Mouse (Mus musculus): Measurements from ENCODE around the gene Cdadc1. TPM values are rescaled to one million over a fixed set of nuclear protein-coding genes. Genes with fewer than 3 reads are reported as not detected.
"Not testable (repeated sequence)": the region's sequence is repeated elsewhere in the genome, so short reads cannot be mapped to it uniquely, and the experiment has no call there.

The Cdadc1 gene
- total RNA-seq, 2 experiments from 2014 or later, result 42.0 to 49.1 TPM

GRCm38 (mm10) chr14:59614149-59614548 lies 16.4 kb upstream of the Cdadc1 start:
- DNase-seq (ENCODE audit: low spot score in 2 of 2), result not testable (repeated sequence)

GRCm38 (mm10) chr14:59612920-59613625 lies 15.3 kb upstream of the Cdadc1 start:
- DNase-seq (ENCODE audit: low spot score in 2 of 2), result peak; percentile 81

GRCm38 (mm10) chr14:59607021-59607420 lies 9.3 kb upstream of the Cdadc1 start:
- DNase-seq (ENCODE audit: low spot score in 2 of 2), result no peak

- DNase-seq (ENCODE audit: low spot score in 2 of 2), result peak; percentile 76 to 78
These were observed 8.1 kb upstream of the Cdadc1 start for GRCm38 (mm10) chr14:59605671-59606353.

GRCm38 (mm10) chr14:59604002-59604645 lies 6.4 kb upstream of the Cdadc1 start:
- peak in 1 of 2 experiments; percentile 46 for DNase-seq (ENCODE audit: low spot score in 2 of 2)

DNA sequence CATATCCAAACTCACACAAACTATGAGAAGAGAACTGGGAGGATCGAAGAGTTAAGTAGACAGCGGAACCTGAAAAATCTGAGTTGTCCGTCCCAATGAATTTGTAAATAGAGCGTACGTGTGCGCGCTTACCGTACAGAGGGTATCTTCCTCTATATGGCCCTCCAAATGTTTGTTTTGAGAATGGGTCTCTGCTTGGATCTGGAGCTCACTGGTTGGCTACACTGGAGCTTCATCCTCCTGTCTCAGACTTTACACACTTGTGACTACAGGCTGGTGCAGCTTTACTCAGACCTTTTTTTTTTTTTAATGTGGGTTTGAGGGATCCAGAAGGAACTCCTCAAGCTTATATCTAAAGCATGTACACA lies 485 bp upstream of the Cdadc1 start:
- DNase-seq (ENCODE audit: low spot score in 2 of 2), result no peak

- DNase-seq (ENCODE audit: low spot score in 2 of 2), result no peak
These were observed 2.8 kb downstream of the Cdadc1 start for GRCm38 (mm10) chr14:59594988-59595387.

DNA sequence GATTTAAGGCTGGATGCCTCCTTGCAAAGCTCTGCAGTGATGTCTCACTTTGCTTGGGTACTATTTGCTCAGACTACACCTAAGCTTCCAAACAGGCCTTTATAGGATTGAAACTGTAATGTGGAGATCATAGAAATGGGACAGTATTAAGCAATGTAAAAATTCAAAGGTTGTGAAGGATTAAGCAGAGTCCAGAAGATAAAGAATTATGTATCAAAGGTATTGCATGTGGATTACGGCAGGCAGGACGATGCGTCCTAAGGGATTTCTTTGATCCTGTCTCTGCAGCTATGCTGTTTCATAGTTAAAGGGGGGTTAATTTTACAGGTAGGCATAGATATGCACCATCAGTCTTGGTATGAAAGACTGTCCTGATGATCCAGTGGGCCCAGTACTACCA lies 5.2 kb downstream of the Cdadc1 start:
- no peak for DNase-seq (ENCODE audit: low spot score in 2 of 2)

- DNase-seq (ENCODE audit: low spot score in 2 of 2), result no peak
These were observed 5.9 kb downstream of the Cdadc1 start for GRCm38 (mm10) chr14:59591901-59592300.

DNA sequence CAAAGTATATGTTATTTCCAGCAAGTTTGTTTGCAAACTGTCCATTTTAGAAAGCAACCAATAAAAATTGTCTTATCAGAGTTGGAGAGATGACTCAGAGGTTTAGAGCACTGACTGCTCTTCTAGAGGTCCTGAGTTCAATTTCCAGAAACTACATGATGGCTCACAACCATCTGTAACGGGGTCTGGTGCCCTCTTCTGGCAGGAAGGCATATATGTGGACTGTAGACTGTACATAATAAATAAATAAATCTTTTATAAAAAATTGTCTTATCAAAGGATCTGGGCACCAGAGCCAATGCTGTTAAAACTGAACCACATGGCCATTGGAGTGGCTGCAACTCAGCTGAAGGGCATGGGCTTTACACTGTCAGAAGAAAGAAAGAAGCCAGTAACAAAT lies 7.1 kb downstream of the Cdadc1 start:
- no peak for DNase-seq (ENCODE audit: low spot score in 2 of 2)

DNA sequence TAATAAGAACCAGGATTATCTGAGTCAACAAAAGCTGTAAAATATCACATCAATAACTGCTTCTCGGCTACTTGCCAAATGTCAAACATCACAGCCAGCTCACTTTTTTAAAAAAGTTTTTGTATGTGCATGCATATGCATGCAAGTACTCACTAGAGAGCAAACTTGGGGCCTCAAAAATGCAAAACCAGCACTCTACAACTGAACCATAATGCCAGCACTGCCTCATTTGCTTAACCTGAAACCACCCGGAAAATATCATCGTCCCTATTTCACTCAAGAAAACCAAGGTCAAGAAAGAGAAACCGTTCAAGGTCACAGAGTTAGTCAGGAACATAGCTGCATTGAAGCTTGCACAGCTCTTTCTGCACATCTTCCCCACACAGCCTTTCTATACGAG lies 21.4 kb downstream of the Cdadc1 start:
- DNase-seq (ENCODE audit: low spot score in 2 of 2), result no peak

GRCm38 (mm10) chr14:59566756-59567155 lies 31.0 kb downstream of the Cdadc1 start:
- DNase-seq (ENCODE audit: low spot score in 2 of 2), result no peak

DNA sequence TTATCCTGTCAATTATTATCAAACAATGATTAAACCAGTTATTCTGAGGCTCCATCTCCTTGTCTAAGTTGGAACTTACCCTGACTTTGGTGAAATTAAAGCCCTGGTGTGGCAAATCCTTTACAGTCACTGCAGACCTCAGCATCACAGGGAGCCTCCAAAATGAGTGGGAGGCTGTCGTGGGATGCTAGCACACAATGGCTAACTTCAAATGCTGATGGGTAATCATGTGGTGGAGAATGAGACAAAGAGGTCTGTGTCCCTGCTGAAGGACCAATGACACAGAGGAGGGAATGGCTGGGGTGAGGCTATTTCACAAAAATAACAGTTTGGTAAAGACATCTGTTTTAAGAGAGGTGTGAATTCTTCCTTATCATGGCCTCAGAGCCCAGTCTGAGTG lies 39.9 kb downstream of the Cdadc1 start:
- no peak for DNase-seq (ENCODE audit: low spot score in 2 of 2)

DNA sequence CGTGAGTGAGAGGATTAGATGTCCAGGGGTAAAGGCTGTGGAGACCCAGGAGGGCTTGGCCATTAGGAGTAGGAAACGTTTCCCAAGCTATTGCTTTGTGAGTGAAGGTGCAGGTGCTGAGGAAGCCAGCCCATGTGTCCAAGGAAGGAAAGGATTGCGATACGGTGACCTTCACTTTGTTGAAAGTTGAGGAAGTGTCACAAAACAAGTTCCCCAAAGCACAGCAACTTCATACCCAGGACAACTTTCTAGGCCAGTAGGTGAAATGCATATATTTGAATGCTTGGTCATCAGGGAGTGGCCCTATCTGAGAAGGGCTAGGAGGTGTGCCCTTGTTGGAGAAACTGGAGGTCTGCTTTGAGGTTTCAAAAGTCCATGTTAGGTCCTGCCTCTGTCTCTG lies 40.7 kb downstream of the Cdadc1 start:
- no peak for DNase-seq (ENCODE audit: low spot score in 2 of 2)

- DNase-seq (ENCODE audit: low spot score in 2 of 2), result peak; percentile 87 to 88
These were observed 41.7 kb downstream of the Cdadc1 start for GRCm38 (mm10) chr14:59555928-59556531.

DNA sequence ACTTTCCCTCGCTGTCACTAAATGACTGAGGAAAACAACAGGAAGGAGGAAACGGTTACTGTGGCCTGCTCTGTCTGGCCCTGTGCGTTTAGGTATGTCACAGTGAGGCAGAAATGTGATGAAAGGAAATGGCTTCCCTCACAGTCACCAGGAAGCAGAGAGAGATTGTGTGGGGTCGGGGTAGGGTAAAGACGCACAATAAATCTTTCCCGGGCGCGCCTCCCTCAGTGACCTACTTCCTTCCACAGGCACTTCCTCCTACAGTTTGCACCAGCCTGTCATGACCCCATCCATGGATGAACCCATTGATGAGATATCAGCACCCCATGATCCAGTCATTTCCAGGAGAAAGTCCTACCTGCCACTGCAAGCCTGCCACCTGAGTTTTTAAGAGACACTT lies 42.7 kb downstream of the Cdadc1 start:
- DNase-seq (ENCODE audit: low spot score in 2 of 2), result no peak

DNA sequence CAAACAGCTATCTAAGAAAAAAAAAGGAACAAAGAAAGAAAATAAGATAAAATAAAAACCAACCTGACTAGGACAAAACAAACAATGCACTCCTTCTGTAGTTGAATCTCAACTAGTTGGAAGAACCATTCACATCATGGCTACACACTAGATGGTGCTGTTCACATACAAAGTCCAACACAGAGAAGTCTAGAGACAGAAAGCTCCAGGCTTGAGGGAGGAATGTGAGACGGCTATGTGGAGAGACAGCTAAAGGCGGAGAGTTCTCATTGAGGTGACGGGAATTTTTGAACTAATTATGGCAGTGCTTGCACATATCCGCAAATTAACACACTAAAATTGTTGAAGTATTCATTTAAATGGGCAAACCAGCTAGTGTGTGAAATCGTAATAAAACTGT lies 43.7 kb downstream of the Cdadc1 start:
- DNase-seq (ENCODE audit: low spot score in 2 of 2), result no peak

- DNase-seq (ENCODE audit: low spot score in 2 of 2), result no peak
These were observed 45.8 kb downstream of the Cdadc1 start for GRCm38 (mm10) chr14:59551956-59552355.

DNA sequence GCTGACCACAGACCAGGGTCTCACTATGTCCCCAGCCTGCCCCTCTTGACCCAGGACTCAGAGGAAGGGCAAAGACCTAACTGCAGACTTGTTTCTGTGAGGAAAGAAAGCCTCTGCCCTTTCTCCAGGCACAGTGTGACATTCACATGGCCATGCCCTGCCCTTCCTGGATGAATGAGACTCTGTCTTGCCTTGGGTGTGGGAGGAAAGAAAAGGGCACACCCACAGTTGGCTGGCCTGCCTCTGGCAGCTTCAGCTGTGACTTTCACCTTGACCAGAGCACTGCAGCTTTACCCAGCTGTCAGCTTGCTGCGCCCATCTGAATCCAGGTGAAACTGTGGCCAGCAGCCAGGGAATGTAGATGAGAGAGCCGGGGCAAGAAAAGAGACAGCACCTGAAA lies 46.9 kb downstream of the Cdadc1 start:
- no peak for DNase-seq (ENCODE audit: low spot score in 2 of 2)

- DNase-seq (ENCODE audit: low spot score in 2 of 2), result peak; percentile 33 to 39
These were observed 48.7 kb downstream of the Cdadc1 start for GRCm38 (mm10) chr14:59549106-59549505.

DNA sequence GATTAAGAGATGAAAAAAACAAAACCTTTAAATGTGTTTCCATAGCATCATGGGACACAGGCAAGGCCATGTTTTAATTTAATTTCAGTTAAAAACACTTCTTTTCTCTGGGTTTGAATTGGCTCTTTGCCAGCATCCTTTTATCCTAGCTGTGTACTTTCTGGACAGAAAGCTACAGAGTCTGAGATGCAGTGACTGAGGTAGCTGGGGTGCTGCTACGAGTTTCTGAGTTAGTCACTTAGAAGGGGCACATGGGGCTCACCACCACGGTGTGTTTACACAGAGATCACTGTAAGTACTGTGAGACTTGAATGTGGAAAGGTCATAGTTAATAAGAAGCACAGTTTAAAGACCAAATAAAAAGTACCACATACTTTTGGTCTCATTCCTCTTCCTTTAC lies 49.2 kb downstream of the Cdadc1 start:
- DNase-seq (ENCODE audit: low spot score in 2 of 2), result no peak

DNA sequence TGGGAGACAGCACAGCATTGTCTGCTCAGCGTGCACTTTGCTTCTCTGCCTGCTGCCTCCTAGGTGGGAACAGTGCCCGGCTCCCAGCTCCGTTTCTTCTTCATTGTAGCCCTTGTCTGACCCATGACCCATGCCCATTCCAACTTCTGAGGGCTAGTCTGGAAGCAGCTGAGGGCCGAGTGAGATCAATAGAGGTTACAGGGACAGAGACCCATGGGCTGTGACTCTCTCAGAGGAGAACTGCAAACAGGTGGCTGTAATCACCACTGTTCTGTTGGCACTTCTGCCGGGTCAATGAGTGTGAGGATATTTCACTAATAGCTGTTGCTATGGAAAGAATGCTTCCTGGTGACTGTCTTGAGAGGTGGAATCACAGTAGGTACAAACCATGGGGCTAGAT lies 50.2 kb downstream of the Cdadc1 start:
- DNase-seq (ENCODE audit: low spot score in 2 of 2), result no peak
